22 mouse cellular contexts compared by ENCODE assay signal in genomic region chr10:40149584-40150145, GRCm38 (mm10). TPM values are rescaled to one million over a fixed set of nuclear protein-coding genes. Genes with fewer than 3 reads are reported as not detected.
DNase-seq lines count a peak whose midpoint lies in the region; ATAC-seq and TF ChIP-seq lines count a peak whose summit lies in the region.
"Had no signal": no experiment of that assay in that cellular context is flagged by ENCODE, and none has a peak within 500 bp of the region (broad histone marks: within the 10 kb centered on the region; RNA-seq: fewer than 3 reads in every experiment).

No protein-coding gene starts in this region.

- H3K4me2 ChIP-seq in stomach, embryonic 15.5 days = no peak overlapping the region
- no peak overlapping the region for H3K4me2 ChIP-seq in stomach, postnatal 0 days (replicated peaks; ENCODE audit: low read depth)
- peak overlapping the region; percentile 67 for H3K4me2 ChIP-seq in liver, embryonic 15.5 days
- H3K4me2 ChIP-seq: hindbrain, embryonic 15.5 days; limb, embryonic 12.5 days; lung, embryonic 15.5 days; midbrain, embryonic 13.5 days; neural tube, embryonic 15.5 days had no signal

- no peak for TF ChIP-seq EP300 in stomach, postnatal 0 days (optimal IDR thresholded peaks at IDR 0.05)

- no peaks in the 10 kb centered on the region for H3K27me3 ChIP-seq in stomach, embryonic 15.5 days (replicated peaks)
- no peaks in the 10 kb centered on the region for H3K27me3 ChIP-seq in stomach, postnatal 0 days (ENCODE audit: control insufficient read depth, insufficient read depth, low read length)
- H3K27me3 ChIP-seq in liver, embryonic 15.5 days = no peaks in the 10 kb centered on the region
- H3K27me3 ChIP-seq: hindbrain, embryonic 15.5 days; limb, embryonic 12.5 days; midbrain, embryonic 13.5 days; neural tube, embryonic 15.5 days had no signal

- no peak overlapping the region for H3K4me3 ChIP-seq in stomach, embryonic 15.5 days (replicated peaks)
- H3K4me3 ChIP-seq in stomach, postnatal 0 days (ENCODE audit: low read depth, low read length) = no peak overlapping the region
- H3K4me3 ChIP-seq in liver, embryonic 15.5 days (replicated peaks) = peak overlapping the region; percentile 40
- H3K4me3 ChIP-seq: embryonic facial prominence, embryonic 10.5 days; hindbrain, embryonic 15.5 days; left cerebral cortex, adult 2 months; limb, embryonic 12.5 days; lung, embryonic 15.5 days; midbrain, embryonic 13.5 days; neural tube, embryonic 15.5 days had no signal

- ATAC-seq in stomach, embryonic 15.5 days (ENCODE audit: insufficient read depth, low FRiP score, low read depth) = peak; percentile 75; the same call in 1 of the 2 replicates
- no peak for ATAC-seq in stomach, postnatal 0 days (ENCODE audit: low FRiP score, low TSS enrichment)
- ATAC-seq in erythroblast, adult 5-6 weeks (replicated peaks; ENCODE audit: low FRiP score, poor library complexity, severe bottlenecking) = peak; percentile 83
- peak; percentile 83 for ATAC-seq in liver, embryonic 15.5 days (ENCODE audit: insufficient read depth)
- ATAC-seq: forebrain, postnatal 0 days; midbrain, embryonic 13.5 days had no signal

- no peaks in the 10 kb centered on the region for H3K4me1 ChIP-seq in stomach, embryonic 15.5 days
- no peaks in the 10 kb centered on the region for H3K4me1 ChIP-seq in stomach, postnatal 0 days (replicated peaks; ENCODE audit: control insufficient read depth, insufficient read depth)
- peaks cover 80% of the 10 kb centered on the region for H3K4me1 ChIP-seq in liver, embryonic 15.5 days (replicated peaks)
- H3K4me1 ChIP-seq: hindbrain, embryonic 15.5 days; lung, embryonic 15.5 days; midbrain, embryonic 13.5 days; neural tube, embryonic 15.5 days had no signal

- H3K9me3 ChIP-seq in stomach, embryonic 15.5 days = no peaks in the 10 kb centered on the region
- no peaks in the 10 kb centered on the region for H3K9me3 ChIP-seq in stomach, postnatal 0 days (ENCODE audit: control insufficient read depth, low read length)
- no peaks in the 10 kb centered on the region for H3K9me3 ChIP-seq in liver, embryonic 15.5 days (replicated peaks)
- H3K9me3 ChIP-seq: embryonic facial prominence, embryonic 10.5 days; hindbrain, embryonic 15.5 days; limb, embryonic 12.5 days; lung, embryonic 15.5 days; midbrain, embryonic 13.5 days; neural tube, embryonic 15.5 days had no signal

- DNase-seq in stomach, postnatal 0 days (ENCODE audit: low spot score) = no peak
- no peak for DNase-seq in embryo, embryonic 11 days
- DNase-seq in left cerebral cortex, adult 9 months (ENCODE audit: low spot score in 2 of 2) = no peak
- DNase-seq in left cerebral cortex, adult 11 months (ENCODE audit: low spot score) = no peak
- DNase-seq: cerebellum, postnatal 25 days; forebrain, postnatal 0 days; gastrocnemius, postnatal 10 days; heart, postnatal 10 days; kidney, adult 11 months; kidney, postnatal 10 days; thymus, adult 18-20 months had no signal

- no peak overlapping the region for H3K9ac ChIP-seq in stomach, embryonic 15.5 days
- H3K9ac ChIP-seq in stomach, postnatal 0 days (ENCODE audit: low read length) = no peak overlapping the region
- peak overlapping the region; percentile 63 for H3K9ac ChIP-seq in liver, embryonic 15.5 days
- H3K9ac ChIP-seq: forebrain, postnatal 0 days; hindbrain, embryonic 15.5 days; limb, embryonic 12.5 days; lung, embryonic 15.5 days; midbrain, embryonic 13.5 days; neural tube, embryonic 15.5 days had no signal

- H3K36me3 ChIP-seq in stomach, embryonic 15.5 days = no peaks in the 10 kb centered on the region
- H3K36me3 ChIP-seq in stomach, postnatal 0 days (ENCODE audit: control insufficient read depth, insufficient read depth, low read length) = no peaks in the 10 kb centered on the region
- no peaks in the 10 kb centered on the region for H3K36me3 ChIP-seq in liver, embryonic 15.5 days (replicated peaks)
- H3K36me3 ChIP-seq: embryonic facial prominence, embryonic 10.5 days; hindbrain, embryonic 15.5 days; limb, embryonic 12.5 days; lung, embryonic 15.5 days; midbrain, embryonic 13.5 days; neural tube, embryonic 15.5 days had no signal

- H3K27ac ChIP-seq in stomach, embryonic 15.5 days = no peak overlapping the region
- no peak overlapping the region for H3K27ac ChIP-seq in stomach, postnatal 0 days (replicated peaks)
- peak overlapping the region; percentile 97 for H3K27ac ChIP-seq in liver, embryonic 15.5 days (replicated peaks)
- H3K27ac ChIP-seq: embryonic facial prominence, embryonic 10.5 days; hindbrain, embryonic 15.5 days; left cerebral cortex, adult 2 months; limb, embryonic 12.5 days; lung, embryonic 15.5 days; macrophage; midbrain, embryonic 13.5 days; neural tube, embryonic 15.5 days had no signal

- 88% methylated on average over 5 of the region's 5 CpGs for WGBS in stomach, embryonic 15.5 days
- 91% methylated on average over 5 of the region's 5 CpGs for WGBS in stomach, postnatal 0 days
- 20% methylated on average over 5 of the region's 5 CpGs for WGBS in liver, embryonic 15.5 days (ENCODE audit: insufficient replicate concordance)

- no peak for TF ChIP-seq CTCF in stomach, postnatal 0 days (IDR thresholded peaks at IDR 0.05; ENCODE audit: low read depth)

RNA-seq across cellular contexts. Expression of gene Slc16a10, which starts 7.6 kb away (rescaled TPM):
- polyA plus RNA-seq in stomach, embryonic 15.5 days (2015; fragmentation: Nextera tagmentation; extraction: Ambion mirVana) = 16.5 and 17.0 TPM in 2 replicates
- polyA plus RNA-seq in stomach, postnatal 0 days (2015; fragmentation: Nextera tagmentation; extraction: Ambion mirVana) = 2.5 and 2.6 TPM in 2 replicates
- total RNA-seq in erythroblast, adult 5-6 weeks (2015; ENCODE audit: low replicate concordance) = 440 and 459 TPM in 2 replicates
- 461 and 469 TPM in 2 replicates for total RNA-seq in erythroblast, adult 5-6 weeks (2017; ENCODE audit: low replicate concordance)
- 79.2 and 87.6 TPM in 2 replicates for polyA plus RNA-seq in liver, embryonic 15.5 days (2015; fragmentation: Nextera tagmentation; extraction: Ambion mirVana)
